Mouse (Mus musculus): ENCODE measurements at regions not wholly inside any gene's neighbourhood (a gene's known extent, or its start where the extent isn't known, plus 50 kb on each side); places are given as distances from the start of the nearest gene placed in this dataset.
"Not testable (repeated sequence)": the region's sequence is repeated elsewhere in the genome, so short reads cannot be mapped to it uniquely, and the experiment has no call there.

GRCm38 (mm10) chr17:16926200-16926599, 137.7 kb upstream of the Zfp960 start:
- DNase-seq (ENCODE audit: low spot score in 2 of 2), result peak in 1 of 2 experiments; percentile 2

GRCm38 (mm10) chr17:16951092-16952016, 112.6 kb upstream of the Zfp960 start:
- DNase-seq (ENCODE audit: low spot score in 2 of 2), result peak; percentile 91 to 96

- DNase-seq (ENCODE audit: low spot score in 2 of 2), result not testable (repeated sequence)
Measured at GRCm38 (mm10) chr17:16952146-16952545, 111.8 kb upstream of the Zfp960 start.

- not testable (repeated sequence) for DNase-seq (ENCODE audit: low spot score in 2 of 2)
Measured at GRCm38 (mm10) chr17:16997241-16997640, 66.7 kb upstream of the Zfp960 start.

GRCm38 (mm10) chr17:17004632-17005265, 59.2 kb upstream of the Zfp960 start:
- peak; percentile 80 to 95 for DNase-seq (ENCODE audit: low spot score in 2 of 2)

GRCm38 (mm10) chr17:17005267-17005666, 58.6 kb upstream of the Zfp960 start:
- DNase-seq (ENCODE audit: low spot score in 2 of 2), result peak in 1 of 2 experiments; percentile 16

Measured in layer of hippocampus, postnatal 14 days (tissue).